In the genomic region with DNA sequence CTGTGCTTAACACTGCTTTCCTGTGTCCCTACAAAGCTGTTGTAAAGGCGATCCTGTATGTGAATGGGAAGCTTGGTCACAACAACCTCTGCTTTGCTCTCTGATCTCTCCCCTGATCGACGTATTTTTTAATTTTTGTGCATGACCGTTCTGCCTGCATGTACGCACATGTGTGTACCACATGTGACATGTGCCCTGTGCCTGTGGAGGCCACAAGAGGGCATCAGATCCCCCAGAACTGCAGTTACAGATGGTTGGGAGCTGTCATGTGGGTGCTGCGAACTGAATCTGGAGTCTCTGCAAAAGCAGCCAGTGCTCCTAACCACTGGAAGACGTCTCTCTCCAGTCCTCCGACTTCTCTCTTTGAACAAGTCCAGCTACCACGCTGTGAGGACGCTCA, we compare ENCODE assay signal across 31 mouse cellular contexts. TPM values are rescaled to one million over a fixed set of nuclear protein-coding genes. Genes with fewer than 3 reads are reported as not detected.
A peak's percentile ranks its signal among the peaks of the same experiment; 100 is the strongest.
DNase-seq lines count a peak whose midpoint lies in the region; ATAC-seq and TF ChIP-seq lines count a peak whose summit lies in the region.
"Had no signal": no experiment of that assay in that cellular context is flagged by ENCODE, and none has a peak within 500 bp of the region (broad histone marks: within the 10 kb centered on the region; RNA-seq: fewer than 3 reads in every experiment).

No protein-coding gene starts in this region.

- ATAC-seq in liver, embryonic 11.5 days (replicated peaks; ENCODE audit: low FRiP score): no peak
- ATAC-seq in midbrain, postnatal 0 days (ENCODE audit: low FRiP score): no peak
- no peak for ATAC-seq in midbrain, embryonic 14.5 days (ENCODE audit: low FRiP score, low TSS enrichment)
- ATAC-seq: activated CD4-positive, CD25-positive, alpha-beta regulatory T cell, adult 4 months; hindbrain, embryonic 16.5 days; intestine, embryonic 15.5 days; midbrain, embryonic 16.5 days; Patski had no signal

- DNase-seq in gastrocnemius, adult 2 months: no peak
- DNase-seq in gastrocnemius, postnatal 4 days (ENCODE audit: low spot score in 2 of 2): no peak
- DNase-seq in liver, adult 2 months (ENCODE audit: extremely low read depth, low read depth, low spot score): no peak
- no peak for DNase-seq in liver, embryonic 11.5 days (ENCODE audit: low spot score)
- DNase-seq in midbrain, postnatal 0 days (ENCODE audit: low spot score): no peak
- no peak for DNase-seq in midbrain, embryonic 14.5 days
- DNase-seq in B cell, adult 2 months: no peak
- no peak for DNase-seq in right cerebral cortex, postnatal 4 days
- DNase-seq: adrenal gland, postnatal 10 days; cerebellum, adult 2 months; cerebellum, postnatal 25 days; gastrocnemius, postnatal 36 days; heart, postnatal 4 days; lung, postnatal 4 days; thymus, adult 18-20 months; thymus, postnatal 36 days had no signal

- no peak overlapping the region for H3K9ac ChIP-seq in liver, adult 2 months (ENCODE audit: low read depth, low read length)
- H3K9ac ChIP-seq in liver, embryonic 11.5 days (ENCODE audit: low read depth, low read length): no peak overlapping the region
- no peak overlapping the region for H3K9ac ChIP-seq in midbrain, postnatal 0 days (replicated peaks; ENCODE audit: low read length, poor library complexity, severe bottlenecking)
- no peak overlapping the region for H3K9ac ChIP-seq in midbrain, embryonic 14.5 days (replicated peaks; ENCODE audit: low read length)
- H3K9ac ChIP-seq: embryonic facial prominence, embryonic 12.5 days; forebrain, embryonic 12.5 days; intestine, embryonic 15.5 days; liver, embryonic 15.5 days; stomach, embryonic 15.5 days had no signal

- H3K27ac ChIP-seq in gastrocnemius, adult 2 months: peak overlapping the region; percentile 99
- H3K27ac ChIP-seq in liver, adult 2 months (replicated peaks; ENCODE audit: insufficient read depth, low read depth, low read length): no peak overlapping the region
- H3K27ac ChIP-seq in liver, embryonic 11.5 days (ENCODE audit: low read depth, low read length): no peak overlapping the region
- no peak overlapping the region for H3K27ac ChIP-seq in midbrain, postnatal 0 days (ENCODE audit: low read depth, low read length)
- H3K27ac ChIP-seq in midbrain, embryonic 14.5 days (replicated peaks; ENCODE audit: low read depth, low read length): no peak overlapping the region
- H3K27ac ChIP-seq: embryonic facial prominence, embryonic 12.5 days; forebrain, embryonic 12.5 days; intestine, embryonic 15.5 days; liver, embryonic 15.5 days; stomach, embryonic 15.5 days had no signal

- H3K4me3 ChIP-seq in gastrocnemius, adult 2 months: peak overlapping the region; percentile 2; the same call in 1 of the 2 replicates
- no peak overlapping the region for H3K4me3 ChIP-seq in liver, adult 2 months (ENCODE audit: insufficient read depth, low read depth, low read length)
- H3K4me3 ChIP-seq in liver, embryonic 11.5 days (ENCODE audit: low read depth, low read length): no peak overlapping the region
- no peak overlapping the region for H3K4me3 ChIP-seq in midbrain, postnatal 0 days (ENCODE audit: low read depth, low read length)
- no peak overlapping the region for H3K4me3 ChIP-seq in midbrain, embryonic 14.5 days (replicated peaks; ENCODE audit: low read depth, low read length)
- H3K4me3 ChIP-seq: embryonic facial prominence, embryonic 12.5 days; erythroblast, embryonic 14.5 days; forebrain, embryonic 12.5 days; intestine, embryonic 15.5 days; liver, embryonic 15.5 days; stomach, embryonic 15.5 days had no signal

- 96% methylated on average over 10 of the region's 10 CpGs for WGBS in liver, adult 2 months
- WGBS in liver, embryonic 11.5 days: 95% methylated on average over 10 of the region's 10 CpGs
- WGBS in midbrain, postnatal 0 days: 94% methylated on average over 10 of the region's 10 CpGs
- WGBS in midbrain, embryonic 14.5 days: 96% methylated on average over 10 of the region's 10 CpGs

- peaks cover 20% of the 10 kb centered on the region for H3K4me1 ChIP-seq in liver, adult 2 months (ENCODE audit: control insufficient read depth, insufficient read depth, low read length)
- peaks cover 11% of the 10 kb centered on the region for H3K4me1 ChIP-seq in liver, embryonic 11.5 days (replicated peaks; ENCODE audit: control insufficient read depth, insufficient read depth, low read length)
- no peaks in the 10 kb centered on the region for H3K4me1 ChIP-seq in midbrain, postnatal 0 days (ENCODE audit: insufficient read depth, low read length)
- H3K4me1 ChIP-seq in midbrain, embryonic 14.5 days (ENCODE audit: control insufficient read depth, insufficient read depth, low read length): no peaks in the 10 kb centered on the region
- H3K4me1 ChIP-seq: embryonic facial prominence, embryonic 12.5 days; forebrain, embryonic 12.5 days had no signal

- H3K79me2 ChIP-seq in liver, adult 2 months (ENCODE audit: control insufficient read depth, insufficient read depth, low read length): no peaks in the 10 kb centered on the region

- H3K9me3 ChIP-seq in liver, embryonic 11.5 days (ENCODE audit: control insufficient read depth, low read length): no peaks in the 10 kb centered on the region
- H3K9me3 ChIP-seq in midbrain, postnatal 0 days (ENCODE audit: low read length): no peaks in the 10 kb centered on the region
- no peaks in the 10 kb centered on the region for H3K9me3 ChIP-seq in midbrain, embryonic 14.5 days (ENCODE audit: control insufficient read depth, low read length)
- H3K9me3 ChIP-seq: embryonic facial prominence, embryonic 12.5 days; forebrain, embryonic 12.5 days; intestine, embryonic 15.5 days; liver, embryonic 15.5 days; stomach, embryonic 15.5 days had no signal

- no peak for TF ChIP-seq POLR2A in liver, adult 2 months (IDR thresholded peaks at IDR 0.05; ENCODE audit: extremely low read depth, insufficient read depth, low read length)

- no peaks in the 10 kb centered on the region for H3K27me3 ChIP-seq in liver, adult 2 months (ENCODE audit: control insufficient read depth, insufficient read depth, low read length)
- no peaks in the 10 kb centered on the region for H3K27me3 ChIP-seq in liver, embryonic 11.5 days (replicated peaks; ENCODE audit: control insufficient read depth, insufficient read depth, low read length)
- H3K27me3 ChIP-seq in midbrain, postnatal 0 days (ENCODE audit: insufficient read depth, low read length): no peaks in the 10 kb centered on the region
- H3K27me3 ChIP-seq in midbrain, embryonic 14.5 days (ENCODE audit: control insufficient read depth, insufficient read depth, low read length): no peaks in the 10 kb centered on the region
- H3K27me3 ChIP-seq: embryonic facial prominence, embryonic 12.5 days; forebrain, embryonic 12.5 days; intestine, embryonic 15.5 days; liver, embryonic 15.5 days; Patski; stomach, embryonic 15.5 days had no signal

- TF ChIP-seq CTCF in gastrocnemius, adult 2 months (IDR thresholded peaks at IDR 0.05): peak; percentile 9; the same call in 1 of the 2 replicates
- TF ChIP-seq CTCF in liver, adult 2 months (IDR thresholded peaks at IDR 0.05; ENCODE audit: low read depth, low read length): peak; percentile 26
- TF ChIP-seq CTCF in midbrain, postnatal 0 days (IDR thresholded peaks at IDR 0.05): peak; percentile 15; the same call in 1 of the 2 replicates

- H3K4me2 ChIP-seq in liver, embryonic 11.5 days: no peak overlapping the region
- no peak overlapping the region for H3K4me2 ChIP-seq in midbrain, postnatal 0 days (ENCODE audit: low read depth, low read length, poor library complexity, severe bottlenecking)
- no peak overlapping the region for H3K4me2 ChIP-seq in midbrain, embryonic 14.5 days (ENCODE audit: low read length)
- H3K4me2 ChIP-seq: embryonic facial prominence, embryonic 12.5 days; forebrain, embryonic 12.5 days; intestine, embryonic 15.5 days; liver, embryonic 15.5 days; stomach, embryonic 15.5 days had no signal

- peaks cover 29% of the 10 kb centered on the region for H3K36me3 ChIP-seq in liver, adult 2 months (ENCODE audit: control insufficient read depth, insufficient read depth, low read length)
- H3K36me3 ChIP-seq in liver, embryonic 11.5 days (ENCODE audit: control insufficient read depth, insufficient read depth, low read length): peaks cover 91% of the 10 kb centered on the region
- H3K36me3 ChIP-seq in midbrain, postnatal 0 days (ENCODE audit: insufficient read depth, low read length): peaks cover 67% of the 10 kb centered on the region
- H3K36me3 ChIP-seq in midbrain, embryonic 14.5 days (ENCODE audit: control insufficient read depth, insufficient read depth, low read length): peaks cover 70% of the 10 kb centered on the region

- intact Hi-C loops in gastrocnemius, adult 2 months (cut with DNase I): no loop called here

RNA-seq across cellular contexts. Expression of a gene that starts 7.8 kb away (rescaled TPM):
- 1,000 to 10,000 TPM in 1 of 2 experiments, 100 to 1,000 TPM in 1; 882 to 1,223 TPM for total RNA-seq in gastrocnemius, adult 2 months (2021)
- total RNA-seq in gastrocnemius, postnatal 4 days (2021): 100 to 1,000 TPM; 799 to 899 TPM
- total RNA-seq in liver, adult 2 months (2014; rRNA removed): 61.8 and 74.2 TPM in 2 replicates
- 100 and 127 TPM in 2 replicates for polyA plus RNA-seq in liver, adult 2 months (2012; rRNA removed)
- polyA plus RNA-seq in liver, embryonic 11.5 days (2014; fragmentation: Nextera tagmentation; extraction: Ambion mirVana): 489 and 511 TPM in 2 replicates
- total RNA-seq in midbrain, postnatal 0 days (2014; rRNA removed): 300 and 325 TPM in 2 replicates
- 357 and 374 TPM in 2 replicates for polyA plus RNA-seq in midbrain, postnatal 0 days (2015; fragmentation: Nextera tagmentation; extraction: Ambion mirVana)
- polyA plus RNA-seq in midbrain, embryonic 14.5 days (2014; fragmentation: Nextera tagmentation; extraction: Ambion mirVana): 192 and 216 TPM in 2 replicates

RNA-seq across cellular contexts. Expression of a gene that starts 25.9 kb away (rescaled TPM):
- 10 to 100 TPM; 13.8 to 19.2 TPM for total RNA-seq in gastrocnemius, adult 2 months (2021)
- total RNA-seq in gastrocnemius, postnatal 4 days (2021): 10 to 100 TPM; 22.6 to 23.8 TPM
- 15.5 and 15.9 TPM in 2 replicates for total RNA-seq in liver, adult 2 months (2014; rRNA removed)
- polyA plus RNA-seq in liver, adult 2 months (2012; rRNA removed): 16.0 and 18.5 TPM in 2 replicates
- polyA plus RNA-seq in liver, embryonic 11.5 days (2014; fragmentation: Nextera tagmentation; extraction: Ambion mirVana): 56.2 and 62.8 TPM in 2 replicates
- total RNA-seq in midbrain, postnatal 0 days (2014; rRNA removed): 35.0 and 39.7 TPM in 2 replicates
- polyA plus RNA-seq in midbrain, postnatal 0 days (2015; fragmentation: Nextera tagmentation; extraction: Ambion mirVana): 64.4 and 68.0 TPM in 2 replicates
- polyA plus RNA-seq in midbrain, embryonic 14.5 days (2014; fragmentation: Nextera tagmentation; extraction: Ambion mirVana): 67.7 and 77.4 TPM in 2 replicates

RNA-seq across cellular contexts. Expression of a gene that starts 28.5 kb away (rescaled TPM):
- total RNA-seq in gastrocnemius, adult 2 months (2021): not detected
- not detected for total RNA-seq in gastrocnemius, postnatal 4 days (2021)
- not detected in 2 replicates for total RNA-seq in liver, adult 2 months (2014; rRNA removed)
- polyA plus RNA-seq in liver, adult 2 months (2012; rRNA removed): not detected in 2 replicates
- polyA plus RNA-seq in liver, embryonic 11.5 days (2014; fragmentation: Nextera tagmentation; extraction: Ambion mirVana): not detected in 2 replicates
- not detected in 2 replicates for total RNA-seq in midbrain, postnatal 0 days (2014; rRNA removed)
- not detected in 2 replicates for polyA plus RNA-seq in midbrain, postnatal 0 days (2015; fragmentation: Nextera tagmentation; extraction: Ambion mirVana)
- 0.84 TPM in 1 of 2 replicates, not detected in the other for polyA plus RNA-seq in midbrain, embryonic 14.5 days (2014; fragmentation: Nextera tagmentation; extraction: Ambion mirVana)
- total RNA-seq: adrenal gland, postnatal 10 days; ES-E14; gastrocnemius, postnatal 36 days; heart, postnatal 4 days; layer of hippocampus, postnatal 14 days; left cerebral cortex, postnatal 10 days had no signal
- polyA plus RNA-seq: activated CD4-positive, CD25-positive, alpha-beta regulatory T cell, adult 4 months; cerebellum, adult 2 months; embryonic facial prominence, embryonic 12.5 days; erythroblast, embryonic 14.5 days; forebrain, embryonic 12.5 days; intestine, embryonic 15.5 days; limb, embryonic 11.5 days; liver, embryonic 15.5 days; midbrain, embryonic 16.5 days; neural tube, embryonic 14.5 days; stomach, embryonic 15.5 days had no signal

RNA-seq across cellular contexts. Expression of a gene that starts 52.9 kb away (rescaled TPM):
- total RNA-seq in gastrocnemius, adult 2 months (2021): 10 to 100 TPM; 33.4 to 38.7 TPM
- 10 to 100 TPM; 66.8 to 78.1 TPM for total RNA-seq in gastrocnemius, postnatal 4 days (2021)
- 31.8 and 33.6 TPM in 2 replicates for total RNA-seq in liver, adult 2 months (2014; rRNA removed)
- polyA plus RNA-seq in liver, adult 2 months (2012; rRNA removed): 13.6 and 16.9 TPM in 2 replicates
- 226 and 253 TPM in 2 replicates for polyA plus RNA-seq in liver, embryonic 11.5 days (2014; fragmentation: Nextera tagmentation; extraction: Ambion mirVana)
- 142 and 145 TPM in 2 replicates for total RNA-seq in midbrain, postnatal 0 days (2014; rRNA removed)
- 119 and 120 TPM in 2 replicates for polyA plus RNA-seq in midbrain, postnatal 0 days (2015; fragmentation: Nextera tagmentation; extraction: Ambion mirVana)
- polyA plus RNA-seq in midbrain, embryonic 14.5 days (2014; fragmentation: Nextera tagmentation; extraction: Ambion mirVana): 159 and 203 TPM in 2 replicates
